Mouse (Mus musculus): Measurements from ENCODE around the gene Krtap5-1.
"Not testable (repeated sequence)": the region's sequence is repeated elsewhere in the genome, so short reads cannot be mapped to it uniquely, and the experiment has no call there.

DNA sequence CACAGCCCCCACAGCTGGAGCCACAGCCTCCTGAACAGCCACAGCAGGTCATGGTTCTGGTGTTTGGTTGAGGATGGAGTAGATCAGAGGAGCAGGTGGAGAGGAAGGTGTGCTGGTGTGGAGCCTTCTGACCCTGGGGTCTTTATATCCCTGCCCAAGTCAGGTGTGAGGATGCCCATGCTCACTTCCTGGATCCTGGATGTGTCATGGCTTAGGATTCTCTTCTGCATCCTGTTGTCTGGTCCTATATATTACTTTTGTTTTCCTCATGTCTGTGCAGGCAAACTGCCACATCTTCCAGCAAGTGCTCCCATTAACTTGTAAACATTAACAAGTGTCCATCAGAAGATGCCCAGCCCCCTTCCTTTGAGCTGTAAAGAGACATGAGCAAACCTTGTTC is at the start of gene Krtap5-1:
- TF ChIP-seq TBP (IDR thresholded peaks at IDR 0.05; ENCODE audit: low read depth, low read length); BHLHE40 (IDR thresholded peaks at IDR 0.05; ENCODE audit: borderline replicate concordance, low read depth, low read length); POLR2A (IDR thresholded peaks at IDR 0.05; ENCODE audit: control insufficient read depth in 1 of 2, insufficient read depth in 1 of 2, low read depth in 1 of 2, low read length in 2 of 2, poor library complexity in 1 of 2); GATA1 (IDR thresholded peaks at IDR 0.05; ENCODE audit: low read depth, low read length); JUND (IDR thresholded peaks at IDR 0.05; ENCODE audit: low read depth, low read length); CTCF (IDR thresholded peaks at IDR 0.05 in 2 of 3, conservative IDR thresholded peaks at IDR 0.05 in 1 of 3; ENCODE audit: control insufficient read depth in 1 of 3, insufficient read depth in 1 of 3, low read depth in 2 of 3, low read length in 3 of 3, poor library complexity in 1 of 3, severe bottlenecking in 1 of 3): not testable (repeated sequence)
